Mouse (Mus musculus): ENCODE results near the gene Shtn1. TPM values are rescaled to one million over a fixed set of nuclear protein-coding genes. Genes with fewer than 3 reads are reported as not detected.

Shtn1 gene
- polyA plus RNA-seq, 1 experiment, result 1.7 TPM

DNA sequence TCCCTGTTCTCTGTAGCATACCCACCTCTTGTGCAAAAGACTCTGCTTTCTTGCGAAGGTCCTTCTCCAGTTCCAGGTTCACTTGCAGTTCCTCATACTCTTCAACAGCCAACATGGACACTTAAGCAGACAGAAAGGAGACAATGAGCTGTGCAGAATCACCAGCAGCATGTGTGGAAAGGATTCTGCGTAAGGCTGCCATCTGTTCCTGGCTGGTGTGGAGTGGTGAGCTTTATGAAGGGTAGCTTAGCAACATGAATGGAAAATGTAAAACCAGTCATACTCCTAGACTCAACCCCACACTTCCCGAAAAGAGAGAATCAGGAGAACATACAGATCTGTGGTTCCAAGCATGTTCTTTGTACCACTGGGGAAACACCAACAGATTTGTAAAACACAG is 47.8 kb downstream of the Shtn1 start:
- Histone ChIP-seq H3K4me1 (replicated peaks; ENCODE audit: control insufficient read depth, insufficient read depth, low read length) (no peaks in the 10 kb centered on the region), H3K4me3 (ENCODE audit: control insufficient read depth, insufficient read depth, low read length) (no peak overlapping the region), H3K27ac (ENCODE audit: control insufficient read depth, insufficient read depth, low read length) (no peak overlapping the region), H3K27me3 (ENCODE audit: control insufficient read depth, insufficient read depth, low read length) (no peaks in the 10 kb centered on the region), H3K36me3 (ENCODE audit: control insufficient read depth, insufficient read depth, low read length) (no peaks in the 10 kb centered on the region)
- no peak for TF ChIP-seq CTCF (IDR thresholded peaks at IDR 0.05; ENCODE audit: borderline replicate concordance, control insufficient read depth, extremely low read depth, insufficient read depth, low read length, poor library complexity)
- TF ChIP-seq POLR2A (IDR thresholded peaks at IDR 0.05; ENCODE audit: control insufficient read depth, extremely low read depth, insufficient read depth, low read length, poor library complexity), result no peak
- DNase-seq, result no peak
- WGBS, result 95% methylated on average over 3 of the region's 3 CpGs

DNA sequence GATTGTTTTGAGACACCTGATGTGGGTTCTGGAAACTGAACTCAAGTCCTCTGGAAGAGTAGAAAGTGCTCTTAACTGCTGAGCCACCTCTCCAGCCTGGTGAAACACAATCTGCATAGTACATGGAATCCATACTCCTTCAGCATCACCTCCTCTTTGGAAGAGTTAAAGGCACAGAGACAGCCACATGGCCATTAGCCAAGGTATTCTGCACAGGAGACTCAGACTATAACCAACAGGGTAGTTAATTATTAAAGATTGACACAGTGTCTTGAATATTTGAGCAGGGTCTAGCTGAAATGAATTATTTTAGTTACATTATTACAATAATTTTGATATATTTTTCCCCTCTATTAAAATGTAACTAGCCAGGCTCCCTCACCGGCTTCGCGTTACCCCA is 52.0 kb downstream of the Shtn1 start:
- H3K4me3 ChIP-seq (ENCODE audit: control insufficient read depth, insufficient read depth, low read length), result no peak overlapping the region
- no peaks in the 10 kb centered on the region for H3K27me3 ChIP-seq (ENCODE audit: control insufficient read depth, insufficient read depth, low read length)
- H3K36me3 ChIP-seq (ENCODE audit: control insufficient read depth, insufficient read depth, low read length), result no peaks in the 10 kb centered on the region
- WGBS, result 99% methylated on average over 3 of the region's 3 CpGs
- no peak for TF ChIP-seq POLR2A (IDR thresholded peaks at IDR 0.05; ENCODE audit: control insufficient read depth, extremely low read depth, insufficient read depth, low read length, poor library complexity)
- no peak for TF ChIP-seq CTCF (IDR thresholded peaks at IDR 0.05; ENCODE audit: borderline replicate concordance, control insufficient read depth, extremely low read depth, insufficient read depth, low read length, poor library complexity)
- DNase-seq, result no peak
- no peaks in the 10 kb centered on the region for H3K4me1 ChIP-seq (replicated peaks; ENCODE audit: control insufficient read depth, insufficient read depth, low read length)
- H3K27ac ChIP-seq (ENCODE audit: control insufficient read depth, insufficient read depth, low read length), result no peak overlapping the region

DNA sequence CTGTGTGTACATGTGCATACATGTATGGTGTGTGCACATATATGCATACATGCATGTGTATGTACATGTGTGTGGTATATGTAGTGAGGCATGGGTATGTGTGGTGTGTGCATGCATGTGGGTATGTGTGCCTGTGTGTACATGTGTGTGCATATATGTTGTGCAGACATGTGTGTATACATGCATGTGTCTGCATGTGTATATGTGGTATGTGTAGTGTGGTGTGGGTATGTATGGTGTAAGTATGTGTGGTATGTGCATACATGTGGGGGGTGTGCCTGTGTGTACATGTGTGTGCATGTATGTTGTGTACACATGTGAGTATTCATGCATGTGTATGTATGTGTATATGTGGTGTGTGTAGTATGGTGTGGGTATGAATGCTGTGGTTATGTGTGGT is 54.3 kb downstream of the Shtn1 start:
- no peaks in the 10 kb centered on the region for H3K4me1 ChIP-seq (replicated peaks; ENCODE audit: control insufficient read depth, insufficient read depth, low read length)
- no peak overlapping the region for H3K27ac ChIP-seq (ENCODE audit: control insufficient read depth, insufficient read depth, low read length)
- no peak for DNase-seq
- H3K27me3 ChIP-seq (ENCODE audit: control insufficient read depth, insufficient read depth, low read length), result no peaks in the 10 kb centered on the region
- H3K36me3 ChIP-seq (ENCODE audit: control insufficient read depth, insufficient read depth, low read length), result no peaks in the 10 kb centered on the region
- H3K4me3 ChIP-seq (ENCODE audit: control insufficient read depth, insufficient read depth, low read length), result no peak overlapping the region
- TF ChIP-seq POLR2A (IDR thresholded peaks at IDR 0.05; ENCODE audit: control insufficient read depth, extremely low read depth, insufficient read depth, low read length, poor library complexity) (no peak), CTCF (IDR thresholded peaks at IDR 0.05; ENCODE audit: borderline replicate concordance, control insufficient read depth, extremely low read depth, insufficient read depth, low read length, poor library complexity) (no peak)

DNA sequence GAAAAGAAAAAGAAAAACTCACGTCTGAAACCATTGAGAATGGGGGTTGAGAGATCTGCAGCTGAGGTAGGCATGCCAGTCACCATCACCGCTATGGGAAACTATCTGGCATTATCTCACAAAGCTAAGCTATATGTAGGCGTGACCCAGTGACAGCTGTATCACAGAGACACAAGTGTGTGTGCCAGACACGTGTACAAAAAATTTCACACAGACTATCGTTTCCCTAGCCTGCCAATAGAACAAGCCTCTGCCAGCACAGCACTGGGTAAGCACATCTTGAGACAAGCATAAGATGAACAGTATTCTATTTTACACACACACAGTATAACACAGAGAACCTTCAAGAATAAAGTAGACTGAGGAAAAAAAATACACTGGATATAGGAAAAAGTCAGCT is 65.1 kb downstream of the Shtn1 start:
- no peak for DNase-seq
- no peaks in the 10 kb centered on the region for H3K4me1 ChIP-seq (replicated peaks; ENCODE audit: control insufficient read depth, insufficient read depth, low read length)
- H3K36me3 ChIP-seq (ENCODE audit: control insufficient read depth, insufficient read depth, low read length), result no peaks in the 10 kb centered on the region
- no peak overlapping the region for H3K27ac ChIP-seq (ENCODE audit: control insufficient read depth, insufficient read depth, low read length)
- no peak overlapping the region for H3K4me3 ChIP-seq (ENCODE audit: control insufficient read depth, insufficient read depth, low read length)
- no peaks in the 10 kb centered on the region for H3K27me3 ChIP-seq (ENCODE audit: control insufficient read depth, insufficient read depth, low read length)
- 88% methylated on average over 5 of the region's 5 CpGs for WGBS
- TF ChIP-seq CTCF (IDR thresholded peaks at IDR 0.05; ENCODE audit: borderline replicate concordance, control insufficient read depth, extremely low read depth, insufficient read depth, low read length, poor library complexity), result no peak
- TF ChIP-seq POLR2A (IDR thresholded peaks at IDR 0.05; ENCODE audit: control insufficient read depth, extremely low read depth, insufficient read depth, low read length, poor library complexity), result no peak

DNA sequence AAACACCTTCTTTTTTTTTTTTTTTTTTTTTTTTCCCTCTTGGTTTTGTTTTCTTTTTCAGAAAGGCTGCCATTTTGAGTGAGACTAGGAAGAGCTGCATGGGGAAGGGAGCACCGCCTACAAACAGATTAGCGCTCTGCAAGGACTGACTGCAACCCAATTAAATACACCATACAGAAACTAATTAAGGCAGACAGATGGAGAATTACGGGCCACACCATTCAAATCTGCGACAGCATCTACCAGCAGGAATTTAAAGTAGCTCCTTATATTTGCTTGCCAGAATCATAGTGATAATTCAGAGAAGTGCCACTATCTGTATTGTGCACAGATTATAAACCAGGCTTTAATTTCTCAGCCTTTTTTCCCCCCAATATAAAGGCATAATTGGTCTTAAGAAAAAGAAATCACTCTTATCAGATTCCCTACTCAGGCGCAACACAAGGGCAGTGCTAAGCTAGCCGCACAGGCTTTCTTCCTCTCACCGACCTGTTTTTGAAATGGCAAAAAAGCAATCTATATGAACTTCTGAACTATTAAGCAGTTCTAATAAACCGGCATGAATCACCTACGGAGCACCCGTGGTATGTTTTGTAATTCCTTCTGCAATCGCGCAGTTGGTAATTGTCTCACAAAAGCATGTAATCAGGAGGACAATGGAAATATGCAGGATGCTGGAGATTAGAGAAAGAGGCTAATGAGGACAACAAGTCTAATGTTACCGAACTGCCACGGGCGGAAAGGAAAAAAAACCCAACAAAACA is 69.1 kb downstream of the Shtn1 start:
- Histone ChIP-seq H3K4me1 (replicated peaks; ENCODE audit: control insufficient read depth, insufficient read depth, low read length) (no peaks in the 10 kb centered on the region), H3K27ac (ENCODE audit: control insufficient read depth, insufficient read depth, low read length) (no peak overlapping the region), H3K27me3 (ENCODE audit: control insufficient read depth, insufficient read depth, low read length) (no peaks in the 10 kb centered on the region), H3K4me3 (ENCODE audit: control insufficient read depth, insufficient read depth, low read length) (no peak overlapping the region), H3K36me3 (ENCODE audit: control insufficient read depth, insufficient read depth, low read length) (no peaks in the 10 kb centered on the region)
- TF ChIP-seq POLR2A (IDR thresholded peaks at IDR 0.05; ENCODE audit: control insufficient read depth, extremely low read depth, insufficient read depth, low read length, poor library complexity), result no peak
- DNase-seq, result no peak
- WGBS, result 90% methylated on average over 15 of the region's 15 CpGs

DNA sequence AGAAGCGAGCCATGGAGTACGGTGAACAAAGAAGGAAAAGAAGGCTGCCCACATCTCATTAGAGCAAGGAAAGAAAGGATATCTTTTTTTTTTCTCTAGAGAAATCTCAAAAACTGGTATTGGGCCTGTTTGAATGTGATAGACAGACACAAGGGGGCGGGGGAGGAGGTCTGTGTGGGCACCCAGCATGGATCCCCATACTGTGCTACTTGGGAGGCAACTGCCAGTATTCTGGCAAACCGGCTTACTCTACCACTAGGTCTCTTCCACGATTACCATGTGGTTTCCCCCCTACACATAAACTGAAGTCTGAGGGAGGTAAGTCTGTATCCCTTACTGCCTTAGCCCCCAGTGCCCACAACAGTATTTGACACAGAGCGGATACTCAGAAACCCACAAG is 73.1 kb downstream of the Shtn1 start:
- DNase-seq, result no peak
- WGBS, result 92% methylated on average over 6 of the region's 6 CpGs
- Histone ChIP-seq H3K4me3 (ENCODE audit: control insufficient read depth, insufficient read depth, low read length) (no peak overlapping the region), H3K36me3 (ENCODE audit: control insufficient read depth, insufficient read depth, low read length) (no peaks in the 10 kb centered on the region), H3K27me3 (ENCODE audit: control insufficient read depth, insufficient read depth, low read length) (no peaks in the 10 kb centered on the region), H3K27ac (ENCODE audit: control insufficient read depth, insufficient read depth, low read length) (no peak overlapping the region), H3K4me1 (replicated peaks; ENCODE audit: control insufficient read depth, insufficient read depth, low read length) (no peaks in the 10 kb centered on the region)
- TF ChIP-seq CTCF (IDR thresholded peaks at IDR 0.05; ENCODE audit: borderline replicate concordance, control insufficient read depth, extremely low read depth, insufficient read depth, low read length, poor library complexity) (no peak), POLR2A (IDR thresholded peaks at IDR 0.05; ENCODE audit: control insufficient read depth, extremely low read depth, insufficient read depth, low read length, poor library complexity) (no peak)

DNA sequence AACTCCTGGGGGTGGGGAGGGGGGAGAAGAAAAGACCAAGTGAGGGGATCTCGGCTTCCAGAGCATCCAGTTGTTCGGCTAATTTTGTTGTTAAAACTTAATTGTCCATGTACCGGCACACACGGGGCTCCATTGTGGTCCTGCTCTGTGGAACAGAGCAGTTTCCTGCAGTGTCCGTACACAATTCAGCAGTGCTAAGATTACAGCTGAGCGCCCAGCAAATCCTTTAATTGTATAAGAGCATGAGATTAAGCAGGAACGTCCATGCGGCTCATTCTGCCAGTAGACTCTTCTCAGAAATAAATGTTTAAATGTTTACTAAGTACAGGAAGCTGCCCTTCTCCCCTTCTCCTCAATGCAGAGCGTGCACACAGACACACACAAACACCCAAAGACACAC is 94.3 kb downstream of the Shtn1 start:
- Histone ChIP-seq H3K27me3 (ENCODE audit: control insufficient read depth, insufficient read depth, low read length) (no peaks in the 10 kb centered on the region), H3K4me3 (ENCODE audit: control insufficient read depth, insufficient read depth, low read length) (no peak overlapping the region), H3K27ac (ENCODE audit: control insufficient read depth, insufficient read depth, low read length) (no peak overlapping the region), H3K4me1 (replicated peaks; ENCODE audit: control insufficient read depth, insufficient read depth, low read length) (no peaks in the 10 kb centered on the region), H3K36me3 (ENCODE audit: control insufficient read depth, insufficient read depth, low read length) (no peaks in the 10 kb centered on the region)
- DNase-seq, result no peak
- TF ChIP-seq CTCF (IDR thresholded peaks at IDR 0.05; ENCODE audit: borderline replicate concordance, control insufficient read depth, extremely low read depth, insufficient read depth, low read length, poor library complexity) (no peak), POLR2A (IDR thresholded peaks at IDR 0.05; ENCODE audit: control insufficient read depth, extremely low read depth, insufficient read depth, low read length, poor library complexity) (no peak)
- WGBS, result 80% methylated on average over 9 of the region's 9 CpGs

All from thymus, adult 2 months (tissue).